Mouse (Mus musculus) forebrain, embryonic 11.5 days (tissue): ENCODE results near the gene C1ql4. TPM values are rescaled to one million over a fixed set of nuclear protein-coding genes. Genes with fewer than 3 reads are reported as not detected.

ENCODE experiments used
- ATAC-seq: fragments of 200-750 bp; cut with Nextera tagmentation; replicated peaks from 2 replicates; pipeline ENCODE4 v1.8.0; 2017; ENCODE audit warnings: moderate TSS enrichment; ENCODE audit not compliant: low FRiP score
- DNase-seq: peaks from one replicate; pipeline ENCODE4 v3.0.0-alpha.2; 2017; ENCODE audit warnings: low spot score
- H3K27ac ChIP-seq: fragments of 300-500 bp; sonication (generic); 2 replicates; pipeline ENCODE4 v1.5.1; 2014; ENCODE audit warnings: low read depth, low read length
- H3K27me3 ChIP-seq: fragments of 300-500 bp; sonication (generic); 2 replicates; pipeline ENCODE4 v1.6.1; 2014; ENCODE audit warnings: mild to moderate bottlenecking, low read length, mixed read lengths; ENCODE audit not compliant: control insufficient read depth, insufficient read depth
- H3K36me3 ChIP-seq: fragments of 300-500 bp; sonication (generic); 2 replicates; pipeline ENCODE4 v1.6.1; 2014; ENCODE audit warnings: mild to moderate bottlenecking, low read length, moderate library complexity, mixed read lengths; ENCODE audit not compliant: control insufficient read depth, insufficient read depth
- H3K4me1 ChIP-seq: fragments of 300-500 bp; sonication (generic); replicated peaks from 2 replicates; pipeline ENCODE4 v1.6.1; 2014; ENCODE audit warnings: low read length, mixed read lengths; ENCODE audit not compliant: control insufficient read depth, insufficient read depth
- H3K4me2 ChIP-seq: fragments of 300-500 bp; sonication (generic); 2 replicates; pipeline ENCODE4 v1.6.1; 2014; ENCODE audit warnings: low read depth, mild to moderate bottlenecking, low read length, moderate library complexity, mixed read lengths; ENCODE audit not compliant: severe bottlenecking
- H3K4me3 ChIP-seq: fragments of 300-500 bp; sonication (generic); 2 replicates; pipeline ENCODE4 v1.5.1; 2014; ENCODE audit warnings: low read depth, low read length
- H3K9ac ChIP-seq: fragments of 300-500 bp; sonication (generic); 2 replicates; pipeline ENCODE4 v1.6.1; 2014; ENCODE audit warnings: low read length
- H3K9me3 ChIP-seq: fragments of 300-500 bp; sonication (generic); 2 replicates; pipeline ENCODE4 v1.6.1; 2016; ENCODE audit warnings: low read length, mixed read lengths; ENCODE audit not compliant: control insufficient read depth
- whole genome bisulfite sequencing: fragments of 180-500 bp; shearing (Covaris S2); extraction: QIAGEN DNeasy Blood & Tissue Kit; methylation state at CpG from one replicate; pipeline ENCODE4 v1.1.7; 2014; 5-methylcytosine and 5-hydroxymethylcytosine counted together
- microRNA-seq: library from miRNA; unstranded; fragments of <30 nt; microRNA quantifications from one replicate; pipeline ENCODE4, GENCODE M21; 2016; ENCODE audit not compliant: insufficient number of aligned reads
- polyA plus RNA-seq: library from polyadenylated mRNA; unstranded; fragments of >200 nt; fragmentation: Nextera tagmentation; extraction: Ambion mirVana; gene quantifications from 2 replicates; pipeline ENCODE4 v1.2.1, GENCODE M21; 2014

The C1ql4 gene
- polyA plus RNA-seq, 1 experiment from 2014 or later: 0.12 TPM

- no peak for ATAC-seq
These were observed 49.6 kb downstream of the C1ql4 start for GRCm38 (mm10) chr15:99038025-99038424.

GRCm38 (mm10) chr15:99036249-99036905, 51.2 kb downstream of the C1ql4 start:
- DNase-seq (no peak), ATAC-seq (no peak)
- Histone ChIP-seq H3K27ac (no peak overlapping the region), H3K4me3 (no peak overlapping the region), H3K4me1 (peaks cover 14% of the 10 kb centered on the region), H3K4me2 (no peak overlapping the region), H3K36me3 (no peaks in the 10 kb centered on the region; the same call in 1 of the 2 replicates), H3K27me3 (no peaks in the 10 kb centered on the region), H3K9ac (no peak overlapping the region), H3K9me3 (no peaks in the 10 kb centered on the region)
- 86% methylated on average over 8 of the region's 8 CpGs for WGBS

More at GRCm38 (mm10) chr15:99038025-99038424, 49.6 kb downstream of the C1ql4 start:
- Histone ChIP-seq H3K36me3 (no peaks in the 10 kb centered on the region; the same call in 1 of the 2 replicates), H3K4me3 (no peak overlapping the region), H3K27me3 (no peaks in the 10 kb centered on the region), H3K9me3 (no peaks in the 10 kb centered on the region), H3K27ac (no peak overlapping the region), H3K4me1 (peaks cover 2% of the 10 kb centered on the region; the same call in 1 of the 2 replicates), H3K4me2 (no peak overlapping the region), H3K9ac (no peak overlapping the region)
- WGBS: 85% methylated on average over 1 of the region's 1 CpGs
- no peak for DNase-seq

- Histone ChIP-seq H3K9ac (no peak overlapping the region), H3K4me2 (no peak overlapping the region), H3K9me3 (no peaks in the 10 kb centered on the region), H3K27me3 (no peaks in the 10 kb centered on the region), H3K36me3 (no peaks in the 10 kb centered on the region; the same call in 1 of the 2 replicates), H3K27ac (no peak overlapping the region), H3K4me1 (peaks cover 15% of the 10 kb centered on the region), H3K4me3 (no peak overlapping the region)
- WGBS: 89% methylated on average over 4 of the region's 4 CpGs
- ATAC-seq (no peak), DNase-seq (no peak)
These were observed 52.2 kb downstream of the C1ql4 start for GRCm38 (mm10) chr15:99035431-99035830.

Small RNA genes lying within 50 kb of the gene (microRNA-seq; reads per million reads assigned to microRNA genes)
- not detected for gene Mir6960

Other genes with a start within 250 kb of the C1ql4 start
- gene Kmt2d, start 216.6 kb downstream of the C1ql4 start, polyA plus RNA-seq: 20.1 and 20.6 TPM in 2 replicates
- gene Rhebl1, start 193.3 kb downstream of the C1ql4 start, polyA plus RNA-seq: 12.5 and 14.1 TPM in 2 replicates
- gene Dhh, start 189.3 kb downstream of the C1ql4 start, polyA plus RNA-seq: 0.28 and 0.29 TPM in 2 replicates
- gene Lmbr1l, start 169.6 kb downstream of the C1ql4 start, polyA plus RNA-seq: 8.7 and 9.4 TPM in 2 replicates
- 2,366 and 2,605 TPM in 2 replicates for gene Tuba1b, start 153.3 kb downstream of the C1ql4 start, polyA plus RNA-seq
- not detected in 2 replicates for gene Gm49450, start 134.3 kb downstream of the C1ql4 start, polyA plus RNA-seq
- 5,083 and 5,852 TPM in 2 replicates for gene Tuba1a, start 134.1 kb downstream of the C1ql4 start, polyA plus RNA-seq
- 142 and 160 TPM in 2 replicates for gene Tuba1c, start 57.9 kb downstream of the C1ql4 start, polyA plus RNA-seq
- gene Prph, start 32.6 kb downstream of the C1ql4 start, polyA plus RNA-seq: 0.19 and 0.94 TPM in 2 replicates
- 38.8 and 40.2 TPM in 2 replicates for gene Troap, start 13.2 kb downstream of the C1ql4 start, polyA plus RNA-seq
- 0.16 and 0.40 TPM in 2 replicates for gene Dnajc22, start 5.4 kb upstream of the C1ql4 start, polyA plus RNA-seq
- gene Spats2, start 38.1 kb upstream of the C1ql4 start, polyA plus RNA-seq: 60.3 and 60.7 TPM in 2 replicates
- gene Kcnh3, start 137.0 kb upstream of the C1ql4 start, polyA plus RNA-seq: 0.08 and 0.12 TPM in 2 replicates
- 194 and 204 TPM in 2 replicates for gene Mcrs1, start 164.1 kb upstream of the C1ql4 start, polyA plus RNA-seq
- 62.4 and 69.0 TPM in 2 replicates for gene Prpf40b, start 207.3 kb upstream of the C1ql4 start, polyA plus RNA-seq
- gene Fam186b, start 208.1 kb upstream of the C1ql4 start, polyA plus RNA-seq: 0.15 and 0.36 TPM in 2 replicates